ENCODE assay signal across 14 mouse cellular contexts in genomic region chr8:41964088-41964487, GRCm38 (mm10).
"Had no signal": no experiment of that assay in that cellular context is flagged by ENCODE, and none has a peak within 500 bp of the region (broad histone marks: within the 10 kb centered on the region; RNA-seq: fewer than 3 reads in every experiment).

No protein-coding gene starts in this region.

- H3K4me3 ChIP-seq: limb, embryonic 15.5 days; liver, embryonic 12.5 days; megakaryocyte, embryonic 14.5 days; midbrain, embryonic 15.5 days; neural tube, embryonic 13.5 days; stomach, embryonic 15.5 days had no signal

- H3K27ac ChIP-seq: kidney, postnatal 0 days; limb, embryonic 15.5 days; liver, embryonic 12.5 days; macrophage; midbrain, embryonic 15.5 days; neural tube, embryonic 13.5 days; stomach, embryonic 15.5 days had no signal

- DNase-seq: kidney, adult 11 months; kidney, adult 9 months; kidney, postnatal 36 days; lung, embryonic 14.5 days; lung, postnatal 10 days; thymus, postnatal 36 days had no signal
